Mouse (Mus musculus): ENCODE data around the gene C1qtnf1. TPM values are rescaled to one million over a fixed set of nuclear protein-coding genes. Genes with fewer than 3 reads are reported as not detected.

C1qtnf1 gene
- polyA plus RNA-seq, 1 experiment, result 32.3 TPM

GRCm38 (mm10) chr11:118473842-118474500 lies 46.0 kb downstream of the C1qtnf1 start:
- no peak for DNase-seq (ENCODE audit: low read depth)

DNA sequence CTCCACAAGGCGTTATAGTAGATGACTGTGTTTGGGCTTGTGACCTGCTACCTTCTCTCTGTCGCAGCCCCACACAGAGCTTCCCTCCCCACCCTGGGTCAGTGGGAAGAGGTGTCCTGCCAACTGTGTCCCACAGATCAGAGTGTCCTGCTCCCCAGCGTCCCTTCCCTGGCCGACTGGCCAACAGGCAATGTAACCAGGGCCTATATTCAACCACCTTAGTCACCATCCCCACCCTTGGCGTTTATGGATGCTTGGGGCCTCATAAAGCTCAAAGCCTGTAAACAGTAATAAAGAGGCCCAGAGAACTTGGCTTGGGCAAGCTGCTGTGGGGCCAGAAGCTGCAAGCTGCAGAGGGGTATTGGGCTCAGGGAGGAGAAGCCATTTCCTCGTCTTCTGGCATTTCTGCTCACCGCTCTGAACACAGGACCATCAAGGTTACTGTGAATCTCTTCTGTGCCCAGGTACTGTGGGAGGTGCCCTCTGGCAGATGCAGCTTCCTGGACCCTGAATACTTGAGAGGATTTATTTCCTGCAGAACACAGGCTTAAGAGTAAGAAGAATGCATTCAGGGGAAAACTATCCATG lies 47.6 kb downstream of the C1qtnf1 start:
- DNase-seq (ENCODE audit: low read depth), result no peak

DNA sequence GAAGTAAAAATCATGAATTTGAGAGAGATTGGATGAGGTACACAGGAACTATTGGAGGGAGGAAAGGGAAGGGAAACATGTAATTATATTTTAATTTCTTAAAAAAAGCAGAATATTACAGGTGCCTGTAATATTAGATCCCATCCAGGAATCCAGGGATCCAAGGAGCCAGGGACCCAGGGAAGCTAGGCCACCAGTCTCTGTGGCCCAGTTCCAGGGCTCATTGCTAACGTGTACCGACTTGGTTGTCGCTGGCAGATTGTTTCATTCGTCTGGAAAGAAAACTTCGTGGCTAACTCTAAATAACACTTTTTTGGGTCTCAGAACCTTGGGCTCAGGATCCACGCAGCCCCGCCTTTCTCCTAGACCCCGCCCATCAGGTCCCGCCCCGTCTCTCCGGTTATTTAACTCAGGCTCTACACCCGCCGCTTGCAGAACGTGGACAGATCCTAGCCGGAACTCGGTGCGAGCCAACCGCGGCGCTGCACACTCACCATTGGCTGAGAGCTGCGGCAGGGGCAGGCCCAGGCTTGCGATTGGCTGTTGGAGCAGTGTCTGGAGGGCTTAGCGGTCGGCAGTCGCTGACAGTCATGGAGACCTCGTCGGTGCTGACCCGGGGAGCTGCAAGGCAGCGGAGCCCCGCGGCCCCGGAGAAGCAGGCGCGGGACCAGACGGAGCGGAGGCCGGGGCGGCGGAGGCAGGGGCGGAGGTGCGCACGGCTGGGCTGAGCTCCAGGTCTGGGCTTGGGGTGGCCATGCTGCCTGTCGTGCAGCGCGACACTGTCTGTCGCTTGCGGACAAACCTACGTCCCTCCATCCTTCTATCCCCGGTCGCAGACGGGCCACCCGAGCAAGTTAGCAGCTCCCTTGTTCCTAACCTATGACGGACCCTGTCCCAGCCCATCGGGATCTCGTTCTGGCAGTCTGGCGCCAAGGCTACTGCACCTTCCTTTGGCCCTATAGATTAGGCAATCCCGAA lies 48.7 kb downstream of the C1qtnf1 start, which contains the start of gene Engase:
Gene Engase (plus strand): TSS at position 434 of the 978 bp plus-strand sequence.
- DNase-seq (ENCODE audit: low read depth), result peak; percentile 62

DNA sequence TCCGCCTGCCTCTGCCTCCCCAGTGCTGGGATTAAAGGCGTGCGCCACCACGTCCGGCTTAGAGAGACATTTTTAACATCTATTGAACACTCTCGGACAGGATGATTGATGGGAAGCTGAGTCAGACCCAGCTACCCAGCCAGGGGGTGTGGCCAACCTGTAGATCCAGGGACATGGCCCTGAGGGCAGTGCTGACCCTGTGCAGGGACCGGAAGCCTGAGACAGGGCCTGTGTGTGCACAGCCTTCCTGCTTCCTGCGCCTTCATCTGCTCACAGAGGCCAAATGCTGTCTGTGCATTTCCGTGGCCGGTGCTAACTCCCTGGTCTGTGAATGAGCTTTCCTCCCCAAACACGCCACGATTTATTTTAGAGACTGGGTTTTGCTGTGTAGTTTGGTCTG lies 51.8 kb downstream of the C1qtnf1 start:
- no peak for DNase-seq (ENCODE audit: low read depth)

DNA sequence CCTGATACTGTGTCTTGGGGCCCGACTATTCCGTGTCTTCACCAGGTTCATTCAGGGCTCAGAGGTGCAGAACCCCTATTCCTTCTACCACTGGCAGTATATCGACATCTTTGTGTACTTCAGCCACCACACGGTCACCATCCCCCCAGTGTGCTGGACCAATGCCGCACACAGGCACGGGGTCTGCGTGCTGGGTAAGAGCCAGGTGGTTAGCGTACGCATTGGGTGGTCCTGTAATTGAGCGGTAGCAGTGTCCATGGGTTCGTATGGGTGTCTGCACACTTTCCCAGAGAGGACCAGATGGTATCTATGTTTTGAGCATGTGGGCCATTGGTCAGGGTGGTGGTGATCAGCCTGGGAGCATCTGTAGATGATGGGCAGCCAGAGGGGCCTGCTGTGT lies 53.2 kb downstream of the C1qtnf1 start:
- DNase-seq (ENCODE audit: low read depth), result no peak

DNA sequence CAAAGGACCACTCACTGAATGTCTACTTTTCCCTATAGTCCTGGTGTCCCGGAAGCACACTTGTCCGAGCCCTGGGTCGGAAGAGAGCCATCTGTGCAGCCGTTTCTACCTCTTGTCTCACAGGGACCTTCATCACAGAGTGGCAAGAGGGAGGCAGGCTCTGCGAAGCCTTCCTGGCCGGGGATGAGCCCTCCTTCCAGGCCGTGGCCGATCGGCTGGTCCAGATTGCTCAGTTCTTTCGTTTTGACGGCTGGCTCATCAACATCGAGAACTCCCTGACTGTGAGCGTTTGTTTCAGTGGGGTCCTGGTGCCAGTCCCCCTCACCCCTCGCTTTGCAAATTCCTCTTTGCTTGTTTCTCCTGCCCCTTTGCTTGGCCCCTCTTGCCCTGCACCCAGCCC lies 53.7 kb downstream of the C1qtnf1 start:
- no peak for DNase-seq (ENCODE audit: low read depth)

- no peak for DNase-seq (ENCODE audit: low read depth)
These were observed 56.2 kb downstream of the C1qtnf1 start for GRCm38 (mm10) chr11:118484169-118484568.

DNA sequence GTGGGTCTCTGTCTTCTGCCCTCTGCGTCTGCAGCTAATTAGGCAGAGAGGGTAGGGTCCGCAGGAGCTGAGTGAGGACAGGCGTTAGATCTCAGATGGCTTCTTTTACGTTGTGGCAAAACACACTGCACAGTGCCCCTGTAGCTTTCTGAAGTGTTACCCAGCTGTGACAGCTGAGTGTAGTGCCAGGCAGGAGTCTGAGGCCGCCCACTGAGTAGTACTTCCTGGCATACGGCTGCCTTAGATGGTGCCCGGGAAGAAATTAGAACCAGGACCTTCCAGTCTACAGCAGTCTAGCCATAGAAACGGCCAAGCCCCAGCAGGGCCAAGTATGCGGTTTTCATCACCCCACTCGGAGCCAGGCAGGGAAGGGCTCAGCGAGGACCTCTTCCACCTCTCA lies 57.3 kb downstream of the C1qtnf1 start:
- no peak for DNase-seq (ENCODE audit: low read depth)

- no peak for DNase-seq (ENCODE audit: low read depth)
These were observed 57.8 kb downstream of the C1qtnf1 start for GRCm38 (mm10) chr11:118485780-118486179.

- DNase-seq (ENCODE audit: low read depth), result no peak
These were observed 58.3 kb downstream of the C1qtnf1 start for GRCm38 (mm10) chr11:118486281-118486680.

- no peak for DNase-seq (ENCODE audit: low read depth)
These were observed 59.1 kb downstream of the C1qtnf1 start for GRCm38 (mm10) chr11:118486881-118487772.

GRCm38 (mm10) chr11:118488191-118488906 lies 60.3 kb downstream of the C1qtnf1 start:
- no peak for DNase-seq (ENCODE audit: low read depth)

GRCm38 (mm10) chr11:118488907-118489270 lies 60.9 kb downstream of the C1qtnf1 start:
- no peak for DNase-seq (ENCODE audit: low read depth)

GRCm38 (mm10) chr11:118490566-118491218 lies 62.7 kb downstream of the C1qtnf1 start:
- no peak for DNase-seq (ENCODE audit: low read depth)

DNA sequence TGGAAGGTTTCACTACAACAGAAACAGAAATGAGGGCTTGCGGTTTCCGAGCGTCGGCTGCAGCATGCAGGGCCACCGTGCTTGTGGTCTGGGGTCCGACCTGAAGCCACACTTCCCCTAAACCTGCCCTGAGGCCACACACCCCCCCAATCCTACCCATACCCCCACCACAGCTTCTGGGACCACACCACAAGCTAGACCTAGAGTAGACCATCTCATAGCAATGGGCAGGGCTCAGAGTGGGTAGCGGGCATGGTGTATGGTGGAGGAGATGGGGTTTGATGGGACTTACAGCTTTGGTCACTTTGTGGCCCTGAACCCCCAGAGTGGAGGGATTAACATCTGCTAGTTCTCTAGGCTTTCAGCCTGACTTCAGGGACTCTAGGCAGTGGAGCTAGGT lies 63.2 kb downstream of the C1qtnf1 start:
- DNase-seq (ENCODE audit: low read depth), result no peak

- DNase-seq (ENCODE audit: low read depth), result no peak
These were observed 65.5 kb downstream of the C1qtnf1 start for GRCm38 (mm10) chr11:118493458-118493857.

GRCm38 (mm10) chr11:118494001-118494737 lies 66.2 kb downstream of the C1qtnf1 start:
- no peak for DNase-seq (ENCODE audit: low read depth)

- no peak for DNase-seq (ENCODE audit: low read depth)
These were observed 67.1 kb downstream of the C1qtnf1 start for GRCm38 (mm10) chr11:118495065-118495464.

DNA sequence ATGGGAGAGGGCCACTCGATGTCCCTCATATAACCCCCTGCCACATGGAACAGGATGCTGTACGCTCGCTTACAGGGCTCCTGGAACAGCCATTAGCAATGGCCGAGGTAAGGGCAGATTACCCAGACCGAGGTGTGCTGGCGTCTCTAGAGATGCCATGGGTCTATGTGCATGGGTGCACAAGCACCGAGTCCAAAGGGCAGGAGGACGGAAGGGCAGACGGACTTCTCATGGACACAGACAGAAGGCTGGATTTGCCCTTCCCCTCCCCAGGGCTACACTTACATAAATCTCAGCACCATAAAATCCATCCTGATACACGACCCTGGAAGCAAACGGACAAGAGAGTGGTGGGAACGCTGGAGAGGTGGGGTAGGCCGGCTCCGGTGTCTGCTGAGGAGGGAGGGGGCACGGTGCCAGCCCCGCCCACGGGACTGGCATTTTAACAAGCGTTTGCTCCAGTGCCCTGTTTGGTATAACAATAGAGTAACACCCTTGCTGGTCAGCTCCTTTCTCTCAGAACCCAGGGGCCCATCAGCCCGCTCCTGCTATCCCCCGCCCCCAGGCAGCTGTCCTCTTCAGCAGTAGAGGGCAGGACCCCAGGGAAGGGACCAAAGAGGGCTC lies 68.2 kb downstream of the C1qtnf1 start:
- no peak for DNase-seq (ENCODE audit: low read depth)
